11 mouse cellular contexts compared by ENCODE assay signal in genomic region chr2:28246110-28246653, GRCm38 (mm10).
"Had no signal": no experiment of that assay in that cellular context is flagged by ENCODE, and none has a peak within 500 bp of the region (broad histone marks: within the 10 kb centered on the region; RNA-seq: fewer than 3 reads in every experiment).

No protein-coding gene starts in this region.

- H3K9ac ChIP-seq: kidney, embryonic 15.5 days; limb, embryonic 13.5 days; liver, embryonic 14.5 days; midbrain, embryonic 15.5 days had no signal

- H3K27ac ChIP-seq: kidney, embryonic 15.5 days; limb, embryonic 13.5 days; liver, embryonic 14.5 days; midbrain, embryonic 15.5 days had no signal

- H3K9me3 ChIP-seq: kidney, embryonic 15.5 days; limb, embryonic 13.5 days; midbrain, embryonic 15.5 days had no signal

- H3K36me3 ChIP-seq: kidney, embryonic 15.5 days; limb, embryonic 13.5 days; midbrain, embryonic 15.5 days had no signal

- H3K4me2 ChIP-seq: kidney, embryonic 15.5 days; limb, embryonic 13.5 days; midbrain, embryonic 15.5 days had no signal

- H3K4me3 ChIP-seq: kidney, embryonic 15.5 days; limb, embryonic 13.5 days; midbrain, embryonic 15.5 days had no signal

- H3K27me3 ChIP-seq: kidney, embryonic 15.5 days; limb, embryonic 13.5 days; midbrain, embryonic 15.5 days had no signal

- DNase-seq: kidney, postnatal 14 days; layer of hippocampus, adult 9-11 months; layer of hippocampus, postnatal 36 days; left cerebral cortex, postnatal 4 days; lung, adult 18-20 months; right cerebral cortex, postnatal 14 days; thymus, postnatal 36 days had no signal
